Mouse (Mus musculus) brain, embryonic 14.5 days (tissue): Measurements from ENCODE around the gene Dst. TPM values are rescaled to one million over a fixed set of nuclear protein-coding genes. Genes with fewer than 3 reads are reported as not detected.
A peak's percentile ranks its signal among the peaks of the same experiment; 100 is the strongest.

ENCODE experiments used
- DNase-seq: peaks from one replicate; pipeline ENCODE4 v3.0.0-alpha.2; 2011; ENCODE audit warnings: low read depth
- CTCF ChIP-seq: fragments of 200-500 bp; IDR thresholded peaks from 2 replicates; pipeline ENCODE4 v1.5.1; 2012; ENCODE audit warnings: inconsistent platforms, mild to moderate bottlenecking, moderate library complexity, borderline replicate concordance; ENCODE audit not compliant: insufficient read depth, insufficient read length; ENCODE audit errors: extremely low read depth
- POLR2A ChIP-seq: fragments of 200-500 bp; IDR thresholded peaks from 2 replicates; pipeline ENCODE4 v1.6.1; 2012; ENCODE audit warnings: mild to moderate bottlenecking, inconsistent platforms, borderline replicate concordance; ENCODE audit not compliant: poor library complexity, insufficient read depth, insufficient read length, severe bottlenecking; ENCODE audit errors: extremely low read depth
- polyA plus RNA-seq: library from polyadenylated mRNA; depleted of rRNA; stranded (reverse); fragments of >200 nt; gene quantifications from 2 replicates; pipeline ENCODE4 v1.2.3, GENCODE M21; 2012

Gene Dst
- polyA plus RNA-seq, 1 experiment: 96.0 TPM

GRCm38 (mm10) chr1:33960439-33960838, 52.4 kb downstream of the Dst start:
- no peak for TF ChIP-seq CTCF
- no peak for TF ChIP-seq POLR2A
- peak; percentile 36 for DNase-seq

- TF ChIP-seq POLR2A: no peak
- peak; percentile 48 for TF ChIP-seq CTCF
- DNase-seq: peak; percentile 74
Measured at GRCm38 (mm10) chr1:33964643-33965042, 56.6 kb downstream of the Dst start.

DNA sequence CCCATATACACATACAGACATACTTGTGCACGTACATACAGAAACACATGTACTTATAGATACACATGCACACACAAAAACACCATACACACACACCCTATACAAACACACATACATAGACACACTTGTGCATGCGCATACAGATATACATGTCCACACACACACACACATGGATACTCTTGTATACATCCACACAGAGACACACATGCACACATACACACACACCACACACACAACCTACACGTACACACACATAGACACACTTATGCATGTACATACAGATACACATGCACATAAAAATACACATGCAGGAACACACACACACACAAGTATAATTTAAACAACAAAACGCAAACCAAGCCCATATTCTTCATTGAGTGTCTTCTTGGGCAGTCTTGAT, 57.8 kb downstream of the Dst start:
- DNase-seq: no peak
- TF ChIP-seq CTCF (no peak), POLR2A (no peak)

DNA sequence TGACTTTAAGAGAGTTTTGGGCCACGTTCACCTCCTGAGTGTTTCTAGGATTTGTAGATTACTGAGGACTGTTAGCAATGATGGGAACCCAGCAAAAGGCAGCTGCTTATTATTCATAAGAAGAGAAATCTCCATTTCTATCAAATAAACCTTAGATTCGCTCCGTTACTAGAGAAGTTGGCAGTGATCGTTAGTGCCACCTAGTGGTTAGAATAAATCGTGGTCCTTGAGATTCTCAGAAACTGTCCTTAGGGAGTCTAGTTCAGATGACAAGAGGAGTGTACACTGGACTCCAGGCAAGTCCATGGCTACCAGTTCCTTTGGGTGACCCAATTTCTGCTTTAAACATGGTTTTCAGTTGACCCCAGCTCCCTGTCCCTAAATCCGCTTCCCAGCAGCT, 58.3 kb downstream of the Dst start:
- peak; percentile 85 for DNase-seq
- no peak for TF ChIP-seq POLR2A
- TF ChIP-seq CTCF: peak; percentile 57; the same call in 1 of the 2 replicates

GRCm38 (mm10) chr1:33967206-33967605, 59.2 kb downstream of the Dst start:
- TF ChIP-seq CTCF (no peak), POLR2A (no peak)
- peak; percentile 39 for DNase-seq

- DNase-seq: no peak
- TF ChIP-seq POLR2A: no peak
- no peak for TF ChIP-seq CTCF
Measured at GRCm38 (mm10) chr1:33969910-33970309, 61.9 kb downstream of the Dst start.

DNA sequence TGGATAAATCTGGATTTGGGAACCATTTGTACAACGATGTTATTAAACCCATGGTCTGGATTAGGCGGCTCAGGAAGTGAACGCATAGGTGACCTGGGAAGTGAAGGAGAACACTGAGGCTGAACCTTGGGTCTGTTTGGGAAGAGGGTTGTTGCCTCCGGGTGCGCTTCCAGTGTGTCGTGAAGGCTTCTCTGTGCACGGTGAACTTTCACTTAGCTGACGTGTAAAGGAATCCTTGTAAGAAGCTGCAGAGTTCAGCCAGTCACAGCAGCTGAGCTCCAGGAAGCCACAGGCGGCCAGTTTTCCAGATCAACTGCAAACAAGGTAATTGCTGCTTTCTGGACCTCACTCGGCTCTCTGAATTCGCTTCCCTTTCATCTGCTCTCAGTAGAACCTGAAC, 66.4 kb downstream of the Dst start:
- TF ChIP-seq CTCF (no peak), POLR2A (no peak)
- DNase-seq: no peak

DNA sequence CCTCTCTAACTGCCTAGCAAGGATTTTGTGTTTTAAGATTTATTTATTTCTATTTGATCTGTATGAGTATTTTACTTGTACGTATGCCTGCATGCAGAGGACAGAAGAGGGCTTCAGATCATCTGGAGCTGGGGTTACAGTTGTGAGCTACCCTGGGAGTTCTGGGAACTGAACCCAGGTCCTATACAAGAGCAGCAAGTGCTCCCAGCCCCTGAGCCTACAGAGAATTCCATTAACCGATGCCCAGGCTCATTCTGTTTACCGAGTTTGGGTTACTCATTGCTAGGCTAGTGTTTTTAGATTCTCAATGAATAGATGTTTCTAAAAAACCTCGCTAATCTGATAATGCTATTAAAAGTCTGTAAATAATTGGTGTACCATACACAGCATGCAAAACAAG, 67.3 kb downstream of the Dst start:
- TF ChIP-seq CTCF (no peak), POLR2A (no peak)
- DNase-seq: no peak

- no peak for DNase-seq
- TF ChIP-seq CTCF (no peak), POLR2A (no peak)
Measured at GRCm38 (mm10) chr1:33977832-33978231, 69.8 kb downstream of the Dst start.

- TF ChIP-seq CTCF (no peak), POLR2A (no peak)
Measured at GRCm38 (mm10) chr1:33980420-33980819, 72.4 kb downstream of the Dst start.

GRCm38 (mm10) chr1:33989643-33990042, 81.6 kb downstream of the Dst start:
- DNase-seq: no peak
- TF ChIP-seq POLR2A (no peak), CTCF (no peak)

More at GRCm38 (mm10) chr1:33980420-33980819, 72.4 kb downstream of the Dst start:
- no peak for DNase-seq

- no peak for DNase-seq
- no peak for TF ChIP-seq CTCF
- no peak for TF ChIP-seq POLR2A
Measured at GRCm38 (mm10) chr1:33991067-33991466, 83.0 kb downstream of the Dst start.

DNA sequence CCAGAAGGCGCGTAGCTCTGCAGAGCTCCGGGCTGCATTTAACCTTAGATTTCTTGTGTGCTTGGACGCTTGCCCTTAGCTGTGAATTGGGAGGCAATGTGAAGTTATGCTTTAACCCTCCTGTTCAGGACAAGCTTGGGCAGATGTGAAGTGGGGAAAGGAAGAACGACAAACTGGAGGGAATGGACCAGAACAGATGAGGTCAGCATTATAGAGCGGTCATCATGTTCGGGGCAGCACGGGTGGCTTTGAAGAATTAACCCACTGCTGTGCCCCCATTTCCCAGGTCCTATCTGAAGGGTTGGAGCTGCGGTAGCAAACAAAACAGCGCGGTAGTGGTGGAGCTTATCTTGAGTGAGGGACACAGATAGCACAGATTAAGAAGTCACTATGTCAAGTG, 84.8 kb downstream of the Dst start:
- DNase-seq: no peak
- TF ChIP-seq CTCF (no peak), POLR2A (no peak)

DNA sequence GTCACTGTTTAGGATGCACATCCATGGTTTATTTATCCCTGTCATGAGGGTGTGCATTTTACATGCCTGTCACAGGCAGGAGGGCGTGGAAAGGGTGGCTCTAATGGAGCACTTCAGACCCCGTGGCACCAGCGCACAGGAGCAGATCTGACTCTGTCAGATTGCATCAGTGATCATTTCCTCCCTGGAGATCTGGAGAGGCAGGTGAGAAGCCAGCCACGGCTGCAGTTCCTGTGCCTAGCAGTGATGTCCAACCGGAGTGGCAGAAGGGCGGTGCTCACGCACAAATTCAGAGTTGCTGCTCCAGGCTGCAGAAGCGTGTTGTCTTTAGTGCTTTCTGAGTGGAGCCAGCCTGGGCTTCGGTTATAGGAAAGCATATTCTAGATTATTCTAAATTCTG, 86.2 kb downstream of the Dst start:
- no peak for DNase-seq
- TF ChIP-seq POLR2A: no peak
- TF ChIP-seq CTCF: no peak

DNA sequence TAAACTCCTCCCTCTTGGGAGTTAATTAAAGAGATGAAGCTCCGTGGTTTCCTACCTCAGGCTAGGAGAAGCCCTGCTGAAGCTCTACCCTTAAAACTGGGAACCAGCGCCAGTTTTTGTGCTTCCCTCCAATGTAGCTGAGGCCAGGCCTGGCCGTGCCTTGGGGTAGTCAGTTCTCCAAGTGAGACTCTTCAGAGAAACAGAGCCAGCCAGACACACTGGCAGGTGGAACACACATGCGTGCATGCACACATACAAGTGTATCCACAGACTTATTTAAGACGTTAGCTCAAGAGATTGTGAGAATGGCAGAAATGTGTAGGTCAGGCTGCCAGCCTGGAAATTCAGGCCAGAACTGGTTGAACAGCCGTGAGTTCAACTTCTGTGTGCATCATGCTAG, 87.4 kb downstream of the Dst start:
- no peak for TF ChIP-seq POLR2A
- no peak for TF ChIP-seq CTCF
- DNase-seq: no peak
